Mouse (Mus musculus) layer of hippocampus, postnatal 36 days (tissue): ENCODE data around the gene Ifitm10. TPM values are rescaled to one million over a fixed set of nuclear protein-coding genes. Genes with fewer than 3 reads are reported as not detected.
"Not testable (repeated sequence)": the region's sequence is repeated elsewhere in the genome, so short reads cannot be mapped to it uniquely, and the experiment has no call there.

Experiments used
- DNase-seq, 2 experiments: peaks; one replicate each; pipeline ENCODE4 v3.0.0; 2022
- total RNA-seq, 2 experiments: library from RNA; stranded (reverse); gene quantifications; 2 replicates each; pipeline ENCODE4 v1.2.3; 2021

Gene Ifitm10
- 10 to 100 TPM; 34.2 to 35.7 TPM for total RNA-seq

- DNase-seq, result no peak
Observed at GRCm38 (mm10) chr7:142373641-142374412, at the start of gene Ifitm10. Gene Ifitm10 (minus strand): TSS chr7:142373753.

GRCm38 (mm10) chr7:142421826-142422225, 48.3 kb upstream of the Ifitm10 start:
- DNase-seq, result no peak

GRCm38 (mm10) chr7:142419887-142420286, 46.3 kb upstream of the Ifitm10 start:
- no peak for DNase-seq

- no peak for DNase-seq
Observed at GRCm38 (mm10) chr7:142418679-142419078, 45.1 kb upstream of the Ifitm10 start.

- no peak for DNase-seq
Observed at GRCm38 (mm10) chr7:142418027-142418426, 44.5 kb upstream of the Ifitm10 start.

GRCm38 (mm10) chr7:142416225-142416624, 42.7 kb upstream of the Ifitm10 start:
- no peak for DNase-seq

- DNase-seq, result no peak
Observed at GRCm38 (mm10) chr7:142415314-142415713, 41.8 kb upstream of the Ifitm10 start.

- DNase-seq, result no peak
Observed at GRCm38 (mm10) chr7:142413285-142413684, 39.7 kb upstream of the Ifitm10 start.

GRCm38 (mm10) chr7:142409603-142410002, 36.0 kb upstream of the Ifitm10 start:
- DNase-seq, result no peak

- DNase-seq, result no peak
Observed at GRCm38 (mm10) chr7:142408686-142409085, 35.1 kb upstream of the Ifitm10 start.

- no peak for DNase-seq
Observed at GRCm38 (mm10) chr7:142407935-142408334, 34.4 kb upstream of the Ifitm10 start.

GRCm38 (mm10) chr7:142405134-142405533, 31.6 kb upstream of the Ifitm10 start:
- DNase-seq, result not testable (repeated sequence)

- no peak for DNase-seq
Observed at GRCm38 (mm10) chr7:142403591-142403990, 30.0 kb upstream of the Ifitm10 start.

- no peak for DNase-seq
Observed at GRCm38 (mm10) chr7:142400750-142401142, 27.2 kb upstream of the Ifitm10 start.

- no peak for DNase-seq
Observed at GRCm38 (mm10) chr7:142400112-142400749, 26.7 kb upstream of the Ifitm10 start.

- no peak for DNase-seq
Observed at GRCm38 (mm10) chr7:142399250-142399649, 25.7 kb upstream of the Ifitm10 start.

- DNase-seq, result no peak
Observed at GRCm38 (mm10) chr7:142398052-142398451, 24.5 kb upstream of the Ifitm10 start.

GRCm38 (mm10) chr7:142396611-142397010, 23.1 kb upstream of the Ifitm10 start:
- no peak for DNase-seq

- no peak for DNase-seq
Observed at GRCm38 (mm10) chr7:142395472-142395871, 21.9 kb upstream of the Ifitm10 start.

- DNase-seq, result no peak
Observed at GRCm38 (mm10) chr7:142394261-142395190, 21.0 kb upstream of the Ifitm10 start.

GRCm38 (mm10) chr7:142393191-142393590, 19.6 kb upstream of the Ifitm10 start:
- DNase-seq, result no peak

GRCm38 (mm10) chr7:142391609-142392008, 18.1 kb upstream of the Ifitm10 start:
- no peak for DNase-seq

- DNase-seq, result no peak
Observed at GRCm38 (mm10) chr7:142391108-142391507, 17.6 kb upstream of the Ifitm10 start.
